Mouse (Mus musculus) lung, postnatal 25 days (tissue): ENCODE measurements at regions not wholly inside any gene's neighbourhood (a gene's known extent, or its start where the extent isn't known, plus 50 kb on each side); places are given as distances from the start of the nearest gene placed in this dataset.
"Not testable (repeated sequence)": the region's sequence is repeated elsewhere in the genome, so short reads cannot be mapped to it uniquely, and the experiment has no call there.

Experiments used
- DNase-seq: peaks from one replicate; pipeline ENCODE4 v3.0.0; 2022; ENCODE audit warnings: low spot score

- DNase-seq, result peak; percentile 8
These were observed 386.9 kb upstream of the Klhl29 start for GRCm38 (mm10) chr12:5762306-5762927.

- no peak for DNase-seq
These were observed 384.0 kb upstream of the Klhl29 start for GRCm38 (mm10) chr12:5759485-5759884.

GRCm38 (mm10) chr12:5757766-5758165 is 382.3 kb upstream of the Klhl29 start:
- DNase-seq, result peak; percentile 4

- DNase-seq, result peak; percentile 4
These were observed 381.9 kb upstream of the Klhl29 start for GRCm38 (mm10) chr12:5757361-5757760.

- DNase-seq, result no peak
These were observed 378.3 kb upstream of the Klhl29 start for GRCm38 (mm10) chr12:5753831-5754230.

GRCm38 (mm10) chr12:5744086-5744709 is 368.7 kb upstream of the Klhl29 start:
- DNase-seq, result no peak

GRCm38 (mm10) chr12:5736066-5736465 is 360.6 kb upstream of the Klhl29 start:
- no peak for DNase-seq

GRCm38 (mm10) chr12:5734902-5735301 is 359.4 kb upstream of the Klhl29 start:
- DNase-seq, result no peak

GRCm38 (mm10) chr12:5723113-5723512 is 347.6 kb upstream of the Klhl29 start:
- DNase-seq, result no peak

GRCm38 (mm10) chr12:5717527-5717926 is 342.0 kb upstream of the Klhl29 start:
- DNase-seq, result not testable (repeated sequence)

- no peak for DNase-seq
These were observed 323.4 kb upstream of the Klhl29 start for GRCm38 (mm10) chr12:5698778-5699454.

- DNase-seq, result no peak
These were observed 306.7 kb upstream of the Klhl29 start for GRCm38 (mm10) chr12:5682182-5682581.

- not testable (repeated sequence) for DNase-seq
These were observed 302.6 kb upstream of the Klhl29 start for GRCm38 (mm10) chr12:5678126-5678525.

GRCm38 (mm10) chr12:5668486-5668885 is 293.0 kb upstream of the Klhl29 start:
- DNase-seq, result peak; percentile 33

GRCm38 (mm10) chr12:5637571-5638275 is 262.2 kb upstream of the Klhl29 start:
- DNase-seq, result no peak

GRCm38 (mm10) chr12:5633971-5634370 is 258.5 kb upstream of the Klhl29 start:
- DNase-seq, result no peak

GRCm38 (mm10) chr12:5601084-5601654 is 225.7 kb upstream of the Klhl29 start:
- DNase-seq, result no peak

GRCm38 (mm10) chr12:5599426-5599825 is 223.9 kb upstream of the Klhl29 start:
- DNase-seq, result no peak

- DNase-seq, result no peak
These were observed 223.5 kb upstream of the Klhl29 start for GRCm38 (mm10) chr12:5598961-5599360.

- no peak for DNase-seq
These were observed 197.3 kb upstream of the Klhl29 start for GRCm38 (mm10) chr12:5572831-5573230.

GRCm38 (mm10) chr12:5568941-5569340 is 193.5 kb upstream of the Klhl29 start:
- DNase-seq, result no peak

GRCm38 (mm10) chr12:5566231-5566630 is 190.7 kb upstream of the Klhl29 start:
- no peak for DNase-seq
